Mouse (Mus musculus) mature B cell (primary cell): ENCODE measurements around the gene Zfp217.

Experiments
- in situ Hi-C: fragments of 300-500 bp; cut with MboI; formaldehyde crosslinking; loops from 2 replicates; pipeline ENCODE4 v1.14.3; 2019

Gene Zfp217

GRCm38 (mm10) chr2:170158987-170159386 is 11.1 kb upstream of the Zfp217 start:
- in situ Hi-C loops, result no loop called here

GRCm38 (mm10) chr2:170158251-170158650 is 10.3 kb upstream of the Zfp217 start:
- in situ Hi-C loops, result no loop called here

GRCm38 (mm10) chr2:170157280-170158200 is 9.6 kb upstream of the Zfp217 start:
- in situ Hi-C loops, result no loop called here

GRCm38 (mm10) chr2:170155089-170155740 is 7.3 kb upstream of the Zfp217 start:
- in situ Hi-C loops, result no loop called here

- in situ Hi-C loops, result no loop called here
Measured at GRCm38 (mm10) chr2:170154738-170155088, 6.8 kb upstream of the Zfp217 start.

- in situ Hi-C loops, result no loop called here
Measured at GRCm38 (mm10) chr2:170154301-170154721, 6.4 kb upstream of the Zfp217 start.

- in situ Hi-C loops, result no loop called here
Measured at GRCm38 (mm10) chr2:170153421-170154271, 5.7 kb upstream of the Zfp217 start.

GRCm38 (mm10) chr2:170152856-170153255 is 5.0 kb upstream of the Zfp217 start:
- in situ Hi-C loops, result no loop called here

- in situ Hi-C loops, result no loop called here
Measured at GRCm38 (mm10) chr2:170152036-170152686, 4.3 kb upstream of the Zfp217 start.

GRCm38 (mm10) chr2:170151470-170151869 is 3.6 kb upstream of the Zfp217 start:
- in situ Hi-C loops, result no loop called here

GRCm38 (mm10) chr2:170148828-170149227 is 925 bp upstream of the Zfp217 start:
- in situ Hi-C loops, result no loop called here

- in situ Hi-C loops, result no loop called here
Measured at GRCm38 (mm10) chr2:170147170-170147569, 733 bp downstream of the Zfp217 start.

GRCm38 (mm10) chr2:170144343-170144742 is 3.6 kb downstream of the Zfp217 start:
- in situ Hi-C loops, result no loop called here

GRCm38 (mm10) chr2:170143861-170144260 is 4.0 kb downstream of the Zfp217 start:
- in situ Hi-C loops, result no loop called here

- in situ Hi-C loops, result no loop called here
Measured at GRCm38 (mm10) chr2:170142542-170142941, 5.4 kb downstream of the Zfp217 start.

- in situ Hi-C loops, result no loop called here
Measured at GRCm38 (mm10) chr2:170141481-170141880, 6.4 kb downstream of the Zfp217 start.

- in situ Hi-C loops, result no loop called here
Measured at GRCm38 (mm10) chr2:170139411-170140046, 8.4 kb downstream of the Zfp217 start.

- in situ Hi-C loops, result no loop called here
Measured at GRCm38 (mm10) chr2:170136928-170137327, 11.0 kb downstream of the Zfp217 start.

- in situ Hi-C loops, result no loop called here
Measured at GRCm38 (mm10) chr2:170135820-170136219, 12.1 kb downstream of the Zfp217 start.

- in situ Hi-C loops, result no loop called here
Measured at GRCm38 (mm10) chr2:170134026-170134690, 13.7 kb downstream of the Zfp217 start.
